Mouse (Mus musculus) spleen, adult 2 months (tissue): Measurements from ENCODE around the gene Grk4.

ENCODE experiments used
- CTCF ChIP-seq: fragments of 200-500 bp; IDR thresholded peaks from 2 replicates; pipeline ENCODE4 v1.5.1; 2011; ENCODE audit warnings: mild to moderate bottlenecking, inconsistent platforms; ENCODE audit not compliant: insufficient read depth, insufficient read length, insufficient replicate concordance; ENCODE audit errors: extremely low read depth
- POLR2A ChIP-seq: fragments of 200-500 bp; IDR thresholded peaks from 2 replicates; pipeline ENCODE4 v1.6.1; 2011; ENCODE audit warnings: low read depth, low read length, inconsistent platforms

DNA sequence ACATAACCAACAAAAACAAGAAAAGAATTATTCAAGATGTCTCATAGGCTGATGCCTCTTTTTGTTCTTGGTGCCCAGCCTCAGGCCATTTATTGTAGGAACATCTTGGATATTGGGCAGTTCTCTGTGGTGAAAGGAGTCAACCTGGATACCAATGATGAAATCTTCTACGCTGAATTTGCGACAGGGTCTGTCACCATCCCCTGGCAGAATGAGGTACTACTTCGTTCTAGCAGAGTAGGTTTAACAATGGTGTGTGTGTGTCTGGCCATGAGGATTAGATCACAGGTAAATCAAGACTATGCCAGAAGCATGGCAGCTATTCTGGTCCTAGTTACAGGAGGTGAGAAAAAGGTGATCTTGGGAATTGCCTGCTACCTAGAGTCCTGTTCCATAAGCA, 91.3 kb downstream of the Grk4 start:
- no peak for TF ChIP-seq POLR2A
- no peak for TF ChIP-seq CTCF
